Mouse (Mus musculus): ENCODE results near the gene Pilrb2. TPM values are rescaled to one million over a fixed set of nuclear protein-coding genes. Genes with fewer than 3 reads are reported as not detected.

Pilrb2 gene
- polyA plus RNA-seq, 1 experiment from 2014 or later = not detected

DNA sequence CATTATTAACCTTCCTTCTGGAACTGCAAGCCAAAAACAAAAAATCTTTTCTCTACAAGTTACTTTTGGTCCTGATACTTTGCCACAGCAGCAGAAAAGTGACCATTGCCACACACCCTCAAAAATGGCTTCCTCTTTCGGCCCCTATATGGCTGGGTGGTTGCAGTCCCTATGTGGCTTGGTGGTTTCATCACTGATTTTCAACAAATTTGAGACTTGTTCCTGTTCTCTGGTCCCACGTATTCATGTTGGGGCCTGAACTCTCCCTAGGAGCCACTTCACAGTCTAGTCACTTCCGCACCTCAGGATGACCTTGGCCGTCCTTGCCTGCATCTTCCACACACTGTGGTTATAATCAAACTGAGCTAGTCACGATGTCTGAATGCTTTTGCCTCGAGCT is 42.9 kb downstream of the Pilrb2 start:
- Histone ChIP-seq H3K4me2 (no peak overlapping the region), H3K9me3 (no peaks in the 10 kb centered on the region), H3K27ac (replicated peaks) (no peak overlapping the region), H3K4me3 (no peak overlapping the region), H3K36me3 (no peaks in the 10 kb centered on the region), H3K9ac (no peak overlapping the region), H3K27me3 (no peaks in the 10 kb centered on the region), H3K4me1 (replicated peaks) (no peaks in the 10 kb centered on the region)
- ATAC-seq (ENCODE audit: low FRiP score, low read depth) = no peak
- whole genome bisulfite sequencing = 83% methylated on average over 6 of the region's 6 CpGs

DNA sequence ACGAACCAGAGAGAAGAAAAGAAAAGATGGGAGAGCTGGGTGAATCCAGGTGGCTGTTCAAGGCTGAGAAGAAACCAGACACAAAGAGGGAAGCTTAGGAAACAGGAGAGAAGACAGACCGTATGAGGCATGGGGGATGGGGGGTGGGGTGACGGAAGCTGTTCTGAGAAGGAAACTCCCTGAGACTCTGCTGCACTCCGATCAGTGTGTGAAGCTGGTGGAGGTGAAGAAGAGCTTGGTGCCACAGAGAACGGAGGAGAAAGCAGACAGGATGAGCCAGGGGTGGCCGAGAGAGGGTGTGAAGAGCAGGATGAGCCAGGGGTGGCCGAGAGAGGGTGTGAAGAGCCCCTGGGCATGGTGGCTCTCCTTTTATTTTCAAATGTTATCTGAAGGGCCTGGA is 45.2 kb downstream of the Pilrb2 start:
- no peaks in the 10 kb centered on the region for H3K27me3 ChIP-seq
- no peaks in the 10 kb centered on the region for H3K4me1 ChIP-seq (replicated peaks)
- H3K27ac ChIP-seq (replicated peaks) = no peak overlapping the region
- no peaks in the 10 kb centered on the region for H3K9me3 ChIP-seq
- ATAC-seq (ENCODE audit: low FRiP score, low read depth) = no peak
- no peaks in the 10 kb centered on the region for H3K36me3 ChIP-seq
- no peak overlapping the region for H3K9ac ChIP-seq
- no peak overlapping the region for H3K4me3 ChIP-seq
- no peak overlapping the region for H3K4me2 ChIP-seq
- WGBS = 73% methylated on average over 7 of the region's 7 CpGs

DNA sequence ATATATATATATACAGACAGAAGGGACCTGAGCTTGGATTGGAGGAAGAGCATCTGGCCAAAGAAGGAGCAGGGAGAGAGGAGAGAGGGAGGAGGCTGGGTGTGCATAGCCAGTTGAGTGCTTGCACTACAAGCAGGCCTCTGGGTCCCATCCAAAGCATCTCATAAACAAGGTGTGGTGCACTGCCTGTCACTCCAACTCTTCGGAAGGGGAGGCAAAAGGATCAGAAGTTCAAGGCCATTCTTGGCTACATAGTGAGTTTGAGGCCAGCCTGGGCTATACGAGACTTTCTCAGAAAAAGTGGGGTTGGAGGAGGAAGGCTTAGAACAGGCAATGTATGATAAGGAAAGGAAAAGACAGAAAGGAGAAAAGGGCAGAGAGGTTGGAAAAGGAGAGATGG is 45.6 kb downstream of the Pilrb2 start:
- no peaks in the 10 kb centered on the region for H3K36me3 ChIP-seq
- 78% methylated on average over 2 of the region's 2 CpGs for WGBS
- no peak overlapping the region for H3K27ac ChIP-seq (replicated peaks)
- H3K4me3 ChIP-seq = no peak overlapping the region
- H3K4me2 ChIP-seq = no peak overlapping the region
- H3K9me3 ChIP-seq = no peaks in the 10 kb centered on the region
- no peaks in the 10 kb centered on the region for H3K27me3 ChIP-seq
- no peak overlapping the region for H3K9ac ChIP-seq
- H3K4me1 ChIP-seq (replicated peaks) = no peaks in the 10 kb centered on the region
- no peak for ATAC-seq (ENCODE audit: low FRiP score, low read depth)

DNA sequence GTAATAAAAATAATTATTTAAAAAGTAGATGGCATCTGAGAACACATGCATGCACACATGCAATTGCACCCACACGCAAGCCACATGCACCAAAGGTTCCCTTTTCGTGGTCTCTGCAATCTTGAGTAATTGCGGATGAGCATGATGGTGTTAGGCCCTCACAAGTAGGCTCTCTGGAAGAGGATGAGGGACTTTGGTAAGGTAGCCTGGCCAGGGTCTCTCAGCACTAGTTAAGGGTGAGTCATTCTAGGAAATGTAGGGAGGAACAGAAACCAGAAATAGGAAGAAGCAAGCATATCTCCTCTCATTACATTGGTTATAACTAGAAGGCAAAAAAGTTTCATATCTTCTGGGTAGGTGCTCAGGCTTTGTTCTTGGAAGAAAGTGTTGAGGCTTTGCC is 46.6 kb downstream of the Pilrb2 start:
- Histone ChIP-seq H3K9ac (no peak overlapping the region), H3K27ac (replicated peaks) (no peak overlapping the region), H3K4me1 (replicated peaks) (no peaks in the 10 kb centered on the region), H3K9me3 (no peaks in the 10 kb centered on the region), H3K4me3 (no peak overlapping the region), H3K27me3 (no peaks in the 10 kb centered on the region), H3K4me2 (no peak overlapping the region), H3K36me3 (no peaks in the 10 kb centered on the region)
- WGBS = 91% methylated on average over 3 of the region's 3 CpGs
- no peak for ATAC-seq (ENCODE audit: low FRiP score, low read depth)

DNA sequence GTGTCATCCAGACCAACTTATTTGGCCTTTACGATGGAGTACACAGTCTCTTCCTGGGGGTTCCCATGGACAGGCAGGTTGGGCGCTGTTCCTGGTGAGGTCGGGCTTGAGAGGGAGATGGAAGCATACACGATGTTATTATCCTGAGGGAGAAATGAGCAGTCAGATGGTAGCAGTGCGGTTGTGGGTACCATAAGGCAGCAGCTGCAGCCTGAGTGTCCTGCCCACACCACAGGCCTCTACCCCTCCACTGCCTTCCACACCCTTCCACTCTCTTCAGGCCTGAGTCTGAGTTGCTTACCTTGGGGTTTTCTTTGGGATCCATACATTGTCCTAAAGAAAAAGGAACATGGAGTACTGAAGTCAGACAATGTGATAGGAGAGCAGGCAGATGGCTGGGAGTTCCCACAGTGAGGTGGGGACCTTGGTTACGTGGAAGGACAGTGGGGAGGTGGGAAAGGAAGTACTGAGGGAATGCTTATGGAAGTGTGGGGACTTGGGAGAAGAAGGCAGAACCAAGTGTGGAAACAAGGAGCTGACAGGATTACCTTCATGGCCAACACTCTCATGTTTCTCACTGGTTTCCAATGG is 48.1 kb downstream of the Pilrb2 start:
- no peak overlapping the region for H3K4me3 ChIP-seq
- H3K27ac ChIP-seq (replicated peaks) = no peak overlapping the region
- WGBS = 89% methylated on average over 6 of the region's 6 CpGs
- H3K4me2 ChIP-seq = no peak overlapping the region
- no peaks in the 10 kb centered on the region for H3K9me3 ChIP-seq
- no peaks in the 10 kb centered on the region for H3K27me3 ChIP-seq
- no peaks in the 10 kb centered on the region for H3K36me3 ChIP-seq
- H3K9ac ChIP-seq = no peak overlapping the region
- H3K4me1 ChIP-seq (replicated peaks) = no peaks in the 10 kb centered on the region
- ATAC-seq (ENCODE audit: low FRiP score, low read depth) = no peak

DNA sequence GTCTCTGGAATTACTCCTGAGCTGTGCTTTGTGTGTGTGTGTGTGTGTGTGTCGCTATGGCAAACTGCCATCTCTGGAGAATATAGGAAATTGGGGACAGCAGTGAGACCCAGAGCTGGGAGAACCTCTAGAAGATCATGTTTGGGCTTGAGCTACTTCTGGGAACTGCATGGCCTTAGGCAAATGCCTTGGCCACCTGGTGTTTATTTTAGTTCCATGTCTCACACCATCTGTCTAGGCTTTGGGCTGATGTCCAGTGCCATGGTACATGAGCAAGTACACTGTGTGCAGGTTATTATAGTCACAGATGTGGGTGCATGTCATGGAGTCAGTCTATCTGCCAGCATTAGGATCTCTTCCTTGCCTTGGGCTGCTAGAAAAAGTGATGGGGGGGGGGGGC is 49.0 kb downstream of the Pilrb2 start:
- no peaks in the 10 kb centered on the region for H3K9me3 ChIP-seq
- H3K27ac ChIP-seq (replicated peaks) = no peak overlapping the region
- no peak overlapping the region for H3K4me2 ChIP-seq
- WGBS = 73% methylated on average over 1 of the region's 1 CpGs
- H3K9ac ChIP-seq = no peak overlapping the region
- no peak for ATAC-seq (ENCODE audit: low FRiP score, low read depth)
- no peaks in the 10 kb centered on the region for H3K4me1 ChIP-seq (replicated peaks)
- H3K27me3 ChIP-seq = no peaks in the 10 kb centered on the region
- no peak overlapping the region for H3K4me3 ChIP-seq
- no peaks in the 10 kb centered on the region for H3K36me3 ChIP-seq

DNA sequence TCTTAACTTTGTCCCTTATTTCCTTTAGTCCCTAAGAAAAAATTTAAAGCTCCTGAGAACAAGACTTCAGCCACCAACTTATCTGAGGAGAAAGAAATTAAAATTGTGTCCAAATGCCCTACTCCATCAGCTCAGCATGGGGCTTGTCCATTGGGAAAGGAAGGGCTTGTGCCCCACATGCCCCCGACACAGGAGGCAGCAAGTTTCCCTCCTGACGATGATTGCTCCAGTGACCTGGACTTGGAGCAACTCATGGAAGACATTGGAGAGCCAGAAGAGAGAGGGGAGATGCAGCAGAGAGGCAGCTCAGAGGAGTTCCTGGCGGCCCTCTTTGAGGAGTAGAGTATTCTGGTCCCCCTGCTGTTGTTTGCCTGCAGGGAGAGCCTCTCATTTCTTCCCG is 49.5 kb downstream of the Pilrb2 start:
- Histone ChIP-seq H3K27me3 (no peaks in the 10 kb centered on the region), H3K27ac (replicated peaks) (no peak overlapping the region), H3K9me3 (no peaks in the 10 kb centered on the region), H3K4me2 (no peak overlapping the region), H3K36me3 (no peaks in the 10 kb centered on the region), H3K4me3 (no peak overlapping the region), H3K9ac (no peak overlapping the region), H3K4me1 (replicated peaks) (no peaks in the 10 kb centered on the region)
- WGBS = 66% methylated on average over 4 of the region's 4 CpGs
- ATAC-seq (ENCODE audit: low FRiP score, low read depth) = no peak

DNA sequence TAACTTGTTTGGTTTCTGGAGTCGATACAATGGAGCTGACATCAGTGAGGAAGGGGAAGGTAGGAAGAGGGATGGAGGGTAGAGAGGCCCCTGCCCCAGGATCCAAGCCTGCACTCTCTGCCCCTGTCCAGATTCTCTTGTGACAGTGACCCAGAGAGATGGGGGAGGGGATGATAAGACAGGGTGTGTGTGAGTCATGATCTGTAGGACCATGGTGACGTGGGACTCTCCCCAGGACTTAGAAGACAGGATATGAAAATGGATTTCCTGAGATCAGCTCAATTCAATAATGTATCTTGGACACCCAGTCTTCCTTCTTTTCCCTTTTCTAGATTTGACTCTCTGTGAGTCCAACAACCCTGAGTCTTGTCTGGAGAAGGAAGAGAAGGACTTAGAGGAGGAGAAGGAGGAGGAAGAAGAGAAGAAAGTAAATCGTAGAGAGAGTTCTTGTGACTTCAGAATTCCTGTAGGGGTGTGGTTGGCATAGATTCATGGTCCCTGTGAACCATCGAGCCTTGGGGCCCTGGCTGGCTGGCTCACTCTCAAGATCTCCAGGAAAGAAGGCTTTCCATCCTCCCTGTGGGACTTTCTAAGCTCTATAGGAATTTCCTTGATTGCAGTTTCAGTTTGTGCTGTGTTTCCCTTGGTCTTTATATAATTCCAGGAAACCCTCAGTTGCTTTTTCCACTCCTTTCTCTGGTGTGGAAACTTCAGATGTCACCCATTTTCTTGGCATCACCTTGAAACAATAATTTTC is 54.0 kb downstream of the Pilrb2 start:
- H3K36me3 ChIP-seq = no peaks in the 10 kb centered on the region
- H3K27ac ChIP-seq (replicated peaks) = no peak overlapping the region
- H3K4me3 ChIP-seq = no peak overlapping the region
- H3K9me3 ChIP-seq = no peaks in the 10 kb centered on the region
- ATAC-seq (ENCODE audit: low FRiP score, low read depth) = no peak
- H3K4me1 ChIP-seq (replicated peaks) = no peaks in the 10 kb centered on the region
- 74% methylated on average over 4 of the region's 4 CpGs for WGBS
- no peak overlapping the region for H3K9ac ChIP-seq
- no peaks in the 10 kb centered on the region for H3K27me3 ChIP-seq
- H3K4me2 ChIP-seq = no peak overlapping the region

Other genes with a start within 250 kb of the Pilrb2 start
- 0.12 and 0.31 TPM in 2 replicates for gene Fbxo24, start 242.8 kb downstream of the Pilrb2 start, polyA plus RNA-seq (2015; fragmentation: Nextera tagmentation; extraction: Ambion mirVana)
- gene Lrch4, start 242.7 kb downstream of the Pilrb2 start, polyA plus RNA-seq (2015; fragmentation: Nextera tagmentation; extraction: Ambion mirVana) = 17.2 and 18.2 TPM in 2 replicates
- 7.4 and 9.2 TPM in 2 replicates for gene Gm20605, start 242.6 kb downstream of the Pilrb2 start, polyA plus RNA-seq (2015; fragmentation: Nextera tagmentation; extraction: Ambion mirVana)
- gene Sap25, start 230.5 kb downstream of the Pilrb2 start, polyA plus RNA-seq (2015; fragmentation: Nextera tagmentation; extraction: Ambion mirVana) = 5.5 and 6.1 TPM in 2 replicates
- gene Irs3, start 226.1 kb downstream of the Pilrb2 start, polyA plus RNA-seq (2015; fragmentation: Nextera tagmentation; extraction: Ambion mirVana) = 0.09 and 0.12 TPM in 2 replicates
- 20.2 and 20.3 TPM in 2 replicates for gene Agfg2, start 187.1 kb downstream of the Pilrb2 start, polyA plus RNA-seq (2015; fragmentation: Nextera tagmentation; extraction: Ambion mirVana)
- gene Nyap1, start 130.2 kb downstream of the Pilrb2 start, polyA plus RNA-seq (2015; fragmentation: Nextera tagmentation; extraction: Ambion mirVana) = 44.1 and 48.5 TPM in 2 replicates
- gene Tsc22d4, start 126.1 kb downstream of the Pilrb2 start, polyA plus RNA-seq (2015; fragmentation: Nextera tagmentation; extraction: Ambion mirVana) = 84.5 and 88.6 TPM in 2 replicates
- gene Ppp1r35, start 93.0 kb downstream of the Pilrb2 start, polyA plus RNA-seq (2015; fragmentation: Nextera tagmentation; extraction: Ambion mirVana) = 43.4 and 44.7 TPM in 2 replicates
- 9.7 and 11.0 TPM in 2 replicates for gene Mepce, start 84.2 kb downstream of the Pilrb2 start, polyA plus RNA-seq (2015; fragmentation: Nextera tagmentation; extraction: Ambion mirVana)
- gene Zcwpw1, start 84.0 kb downstream of the Pilrb2 start, polyA plus RNA-seq (2015; fragmentation: Nextera tagmentation; extraction: Ambion mirVana) = 11.9 and 12.8 TPM in 2 replicates
- gene Pilra, start 35.5 kb downstream of the Pilrb2 start, polyA plus RNA-seq (2015; fragmentation: Nextera tagmentation; extraction: Ambion mirVana) = 0.21 and 0.43 TPM in 2 replicates
- gene Pilrb1, start 13.7 kb downstream of the Pilrb2 start, polyA plus RNA-seq (2015; fragmentation: Nextera tagmentation; extraction: Ambion mirVana) = not detected in 2 replicates
- gene Cyp3a13, start 49.8 kb upstream of the Pilrb2 start, polyA plus RNA-seq (2015; fragmentation: Nextera tagmentation; extraction: Ambion mirVana) = not detected in 2 replicates
- 1.3 and 1.7 TPM in 2 replicates for gene Gjc3, start 91.3 kb upstream of the Pilrb2 start, polyA plus RNA-seq (2015; fragmentation: Nextera tagmentation; extraction: Ambion mirVana)
- not detected in 2 replicates for gene Azgp1, start 109.7 kb upstream of the Pilrb2 start, polyA plus RNA-seq (2015; fragmentation: Nextera tagmentation; extraction: Ambion mirVana)
- not detected in 2 replicates for gene Smok3a, start 149.4 kb upstream of the Pilrb2 start, polyA plus RNA-seq (2015; fragmentation: Nextera tagmentation; extraction: Ambion mirVana)
- gene Smok3b, start 149.6 kb upstream of the Pilrb2 start, polyA plus RNA-seq (2015; fragmentation: Nextera tagmentation; extraction: Ambion mirVana) = not detected in 2 replicates
- gene Smok3c, start 181.4 kb upstream of the Pilrb2 start, polyA plus RNA-seq (2015; fragmentation: Nextera tagmentation; extraction: Ambion mirVana) = not detected in 2 replicates
- 20.8 and 22.1 TPM in 2 replicates for gene Zkscan1, start 213.3 kb upstream of the Pilrb2 start, polyA plus RNA-seq (2015; fragmentation: Nextera tagmentation; extraction: Ambion mirVana)
- gene Zscan21, start 245.1 kb upstream of the Pilrb2 start, polyA plus RNA-seq (2015; fragmentation: Nextera tagmentation; extraction: Ambion mirVana) = 81.4 and 82.6 TPM in 2 replicates